Mouse (Mus musculus): ENCODE results near the gene Rnf152.

Rnf152 gene

DNA sequence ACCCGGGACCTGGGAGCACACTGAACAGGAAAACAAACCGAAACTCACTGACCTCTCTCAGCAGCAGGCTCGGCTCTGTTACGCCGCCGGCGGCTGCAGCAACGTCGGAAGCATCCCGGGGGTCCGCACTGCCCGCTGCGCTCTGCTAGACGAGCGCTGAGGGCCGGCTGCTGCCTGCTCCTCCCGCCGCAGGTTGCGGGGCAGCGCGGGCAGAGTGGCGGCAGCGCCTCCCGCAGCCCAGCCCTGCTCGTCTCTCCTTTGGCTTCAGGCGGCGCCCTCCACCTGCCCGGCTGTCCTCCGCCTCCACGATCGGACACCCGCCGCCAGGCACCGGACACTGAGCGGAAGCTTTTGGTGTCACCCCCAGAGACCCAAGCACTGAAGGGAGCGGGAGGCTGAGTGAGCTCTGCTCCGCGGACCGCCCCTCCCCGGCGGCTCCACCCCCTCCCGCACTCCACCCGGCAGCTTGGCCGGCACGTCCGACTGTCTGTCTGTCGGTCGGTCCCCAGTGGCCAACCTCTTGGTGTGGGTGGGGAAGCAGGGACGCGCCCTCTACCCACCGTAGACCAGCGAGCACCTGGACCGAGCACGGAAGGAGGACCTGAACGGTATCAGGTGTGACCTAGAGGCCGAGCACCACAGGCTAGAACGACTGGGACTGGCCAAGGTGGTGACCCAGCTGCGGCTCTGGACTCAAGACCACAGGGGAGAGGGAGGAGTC lies at the start of gene Rnf152:
Rnf152 (minus strand) TSS at position 420 of the 721 bp plus-strand sequence.
- DNase-seq (ENCODE audit: low spot score) = peak; percentile 11

DNA sequence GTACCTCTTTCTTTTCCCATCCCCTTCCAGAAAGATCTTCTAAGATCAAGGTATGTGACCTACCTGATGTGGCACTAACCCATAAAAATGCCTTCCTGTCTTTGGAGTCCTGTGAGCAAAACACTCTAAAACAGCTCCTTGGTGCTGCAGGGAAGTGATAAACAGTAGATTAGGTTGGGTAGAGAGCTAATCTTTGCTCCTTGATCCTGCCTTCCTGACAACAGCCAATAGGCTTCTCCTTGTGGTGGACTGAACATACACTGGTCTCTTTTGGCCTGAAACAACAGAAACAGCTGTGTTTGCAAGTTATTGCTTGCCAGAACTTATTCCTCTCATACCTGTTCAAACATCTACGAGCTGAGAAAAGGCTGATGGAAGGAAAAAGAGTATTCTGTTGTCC lies 46.3 kb upstream of the Rnf152 start:
- DNase-seq (ENCODE audit: low spot score) = no peak

DNA sequence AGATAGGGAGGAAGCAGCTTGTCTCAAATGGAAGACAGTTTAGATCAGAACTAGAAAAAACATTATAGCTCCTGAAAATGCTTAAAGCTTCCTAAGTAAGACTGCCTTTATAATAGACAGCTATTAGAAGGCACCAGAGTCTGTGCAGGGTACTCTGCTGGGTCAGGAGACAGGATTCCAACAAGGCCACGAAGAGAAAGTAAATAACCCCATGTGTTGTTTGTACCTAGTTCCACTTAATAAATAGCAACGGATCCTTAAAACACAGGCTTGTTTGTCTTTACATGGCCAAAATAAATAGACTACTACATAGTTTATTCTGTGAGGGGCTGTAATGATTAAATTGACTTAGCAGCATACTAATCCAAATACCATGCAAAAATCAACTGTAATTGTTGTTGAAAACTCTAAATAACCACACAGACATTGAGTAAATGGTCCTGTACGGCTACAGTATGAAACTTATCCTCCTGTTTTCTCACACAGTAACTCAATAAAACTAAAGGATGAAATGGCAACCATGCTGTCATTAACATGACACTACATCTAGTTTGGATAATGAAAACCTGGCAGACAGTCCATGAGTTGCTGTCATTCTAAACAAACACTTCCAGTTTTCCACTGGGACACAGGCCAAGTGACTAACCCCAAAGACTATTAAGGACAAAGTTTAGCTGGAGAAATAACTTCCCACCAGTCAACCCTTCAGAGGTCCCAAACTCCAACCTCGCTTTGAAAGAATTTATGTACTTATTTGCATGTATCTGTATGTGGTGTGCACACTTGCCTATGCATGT lies 27.8 kb upstream of the Rnf152 start:
- no peak for DNase-seq (ENCODE audit: low spot score)

DNA sequence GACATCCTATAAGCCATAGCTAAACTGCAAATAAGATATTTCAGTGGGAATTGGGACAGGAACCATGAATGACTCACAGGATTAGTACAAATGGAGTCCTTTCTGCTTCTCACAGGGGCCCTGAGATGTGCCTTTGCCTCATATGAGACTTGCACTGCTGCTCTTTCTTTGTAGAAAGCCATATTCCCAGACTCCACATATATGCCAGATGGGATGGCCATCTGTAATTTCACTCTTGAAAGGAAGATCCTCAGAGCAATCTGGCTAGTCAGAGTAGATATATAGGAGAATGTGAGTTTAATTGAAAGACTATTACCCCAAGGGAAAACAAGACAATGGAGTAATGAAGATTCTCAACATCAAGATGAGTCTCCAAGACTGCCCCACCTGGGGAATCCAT lies 21.0 kb upstream of the Rnf152 start:
- DNase-seq (ENCODE audit: low spot score) = peak; percentile 23

- no peak for DNase-seq (ENCODE audit: low spot score)
Observed at GRCm38 (mm10) chr1:105374618-105375017, 18.1 kb upstream of the Rnf152 start.

DNA sequence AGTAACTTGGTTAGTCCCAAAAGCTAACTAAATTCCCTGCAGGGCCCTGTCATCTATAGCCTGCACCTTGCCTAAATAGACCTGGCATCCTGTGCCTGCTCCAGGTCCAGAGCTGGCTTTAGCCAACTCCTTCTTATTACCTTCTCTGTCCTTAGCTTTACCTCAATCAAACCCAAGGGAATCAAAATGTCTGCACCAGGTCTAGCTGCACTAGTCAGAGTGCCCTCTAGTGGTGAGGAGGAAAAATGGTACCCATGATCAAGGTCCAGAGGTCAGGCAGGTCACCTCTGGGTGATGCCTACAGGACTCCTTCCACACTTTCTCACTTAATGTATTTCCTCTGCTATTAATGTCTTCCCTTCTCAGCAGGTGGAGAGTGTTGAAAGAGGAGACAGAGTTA lies 6.2 kb upstream of the Rnf152 start:
- DNase-seq (ENCODE audit: low spot score) = no peak

- no peak for DNase-seq (ENCODE audit: low spot score)
Observed at GRCm38 (mm10) chr1:105358896-105359295, 2.4 kb upstream of the Rnf152 start.

- no peak for DNase-seq (ENCODE audit: low spot score)
Observed at GRCm38 (mm10) chr1:105355910-105356290, 610 bp downstream of the Rnf152 start.

GRCm38 (mm10) chr1:105354901-105355891 lies 1.3 kb downstream of the Rnf152 start:
- DNase-seq (ENCODE audit: low spot score) = peak; percentile 12

GRCm38 (mm10) chr1:105351806-105352205 lies 4.7 kb downstream of the Rnf152 start:
- DNase-seq (ENCODE audit: low spot score) = no peak

- no peak for DNase-seq (ENCODE audit: low spot score)
Observed at GRCm38 (mm10) chr1:105342305-105342704, 14.2 kb downstream of the Rnf152 start.

GRCm38 (mm10) chr1:105340943-105341342 lies 15.6 kb downstream of the Rnf152 start:
- no peak for DNase-seq (ENCODE audit: low spot score)

DNA sequence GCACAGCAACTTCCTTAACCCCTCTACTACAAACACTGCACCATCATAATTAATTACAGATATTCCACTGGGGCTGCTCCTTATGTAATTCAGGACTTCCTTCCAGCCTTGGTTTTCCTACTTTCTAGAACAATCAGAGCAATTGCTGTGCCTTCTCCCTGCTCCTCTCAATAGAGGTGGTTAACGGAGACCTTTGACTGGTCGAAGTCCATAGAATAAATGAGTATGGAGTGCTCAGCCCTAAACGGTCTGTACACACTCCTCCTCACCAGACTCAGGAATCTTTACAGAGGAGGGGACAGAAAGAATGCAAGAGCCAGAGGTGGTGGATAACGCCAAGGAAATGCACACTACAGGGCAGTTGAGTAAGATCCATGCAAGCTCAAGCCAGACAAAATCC lies 19.1 kb downstream of the Rnf152 start:
- DNase-seq (ENCODE audit: low spot score) = no peak

DNA sequence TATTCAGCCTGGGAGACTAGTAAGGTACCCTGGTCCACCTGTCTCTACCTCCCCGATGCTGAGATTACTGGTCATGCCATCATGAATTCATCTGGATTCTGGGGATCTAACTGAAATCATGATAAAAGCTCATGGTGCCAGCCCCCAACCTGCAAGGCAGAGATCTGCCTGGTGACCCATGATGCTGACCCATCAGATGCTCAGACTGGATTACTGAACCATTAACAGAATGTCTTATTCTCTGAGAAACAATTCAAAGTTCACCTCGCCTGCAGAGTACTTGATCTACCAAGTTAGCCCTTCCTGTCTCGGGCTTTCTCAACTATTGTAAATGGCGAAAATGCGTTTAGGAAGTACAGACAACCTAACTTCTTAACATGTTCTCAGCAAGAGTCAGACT lies 20.4 kb downstream of the Rnf152 start:
- no peak for DNase-seq (ENCODE audit: low spot score)

DNA sequence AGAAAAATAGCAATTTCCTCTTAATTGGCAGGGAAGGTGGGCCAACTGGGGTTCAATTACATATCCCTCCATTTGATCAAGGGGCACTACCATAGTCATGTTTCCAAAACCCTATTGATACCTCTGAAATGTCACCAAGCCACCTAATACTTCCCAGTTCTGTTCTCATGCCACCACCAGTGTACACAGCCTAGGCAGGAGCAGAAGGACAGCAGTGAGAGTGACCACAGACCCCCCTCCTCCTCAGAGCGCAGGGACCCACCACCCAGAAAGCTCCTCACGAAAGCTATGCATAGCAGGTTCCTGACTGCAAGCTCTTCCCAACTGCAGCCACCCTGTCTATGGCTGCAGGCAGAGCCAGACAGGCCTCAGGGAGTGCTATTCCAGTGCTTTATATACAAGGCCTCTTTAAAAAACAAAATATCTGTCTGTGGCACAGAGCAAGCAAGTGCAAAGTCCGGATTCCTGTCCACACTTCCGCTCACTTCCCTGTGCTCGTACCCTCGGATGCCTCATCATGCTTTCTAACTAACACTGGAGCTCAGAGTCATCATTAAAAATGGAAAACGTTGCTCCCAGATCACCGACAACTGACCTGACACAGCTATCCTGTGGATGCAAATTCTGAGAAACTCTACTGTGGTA lies 24.3 kb downstream of the Rnf152 start:
- DNase-seq (ENCODE audit: low spot score) = no peak

DNA sequence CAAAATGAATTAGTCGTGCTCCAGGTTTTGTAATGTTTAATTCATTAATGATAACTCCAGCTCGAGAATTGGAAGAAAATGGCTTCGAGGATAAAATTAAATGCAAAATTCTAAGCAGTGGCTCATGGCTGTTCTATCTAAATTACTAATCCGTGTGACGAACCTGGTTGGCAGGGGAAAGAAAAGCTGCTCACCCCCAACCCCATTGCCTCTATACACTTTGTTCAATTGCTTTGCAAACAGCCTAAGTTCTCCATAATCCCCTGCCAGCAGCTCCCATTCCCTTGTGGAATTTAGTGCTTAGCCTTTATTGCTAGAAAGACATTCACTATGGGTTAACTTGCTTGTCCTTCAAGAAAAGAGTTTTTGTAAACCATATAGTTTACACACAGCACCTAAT lies 24.9 kb downstream of the Rnf152 start:
- DNase-seq (ENCODE audit: low spot score) = no peak

DNA sequence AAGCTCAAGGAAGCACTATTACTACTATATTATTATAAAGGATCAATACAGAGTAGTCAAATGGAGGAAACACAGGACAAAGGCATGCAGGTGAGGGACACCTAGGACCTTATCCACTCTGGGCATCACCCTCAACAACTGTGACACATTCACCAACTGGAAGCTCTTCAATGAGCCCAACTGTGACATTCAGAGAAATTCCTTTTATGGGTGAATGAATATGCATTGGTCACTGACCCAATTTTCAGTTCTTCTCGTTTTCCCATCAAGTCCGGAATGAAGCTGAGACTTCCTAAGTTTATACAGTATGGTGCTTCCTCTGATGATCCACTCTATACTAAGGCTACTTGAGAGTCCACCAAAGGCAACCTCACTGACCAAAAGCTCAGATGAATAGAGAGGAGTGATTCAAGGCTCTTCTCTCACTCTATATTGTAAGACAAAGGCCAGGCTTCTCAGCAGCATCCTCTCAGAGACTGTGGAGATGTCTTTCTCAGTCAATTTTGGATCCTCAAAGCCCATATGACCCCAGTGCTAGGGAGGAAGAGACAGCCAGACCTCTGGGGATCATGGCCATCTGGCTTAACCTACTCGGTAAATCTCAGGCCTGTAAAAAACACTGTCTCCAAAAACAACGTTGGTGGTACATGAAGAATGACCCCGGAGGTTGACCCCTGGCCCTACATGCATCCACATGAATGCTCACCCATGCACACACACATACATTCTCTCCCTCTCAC lies 25.8 kb downstream of the Rnf152 start:
- DNase-seq (ENCODE audit: low spot score) = no peak

DNA sequence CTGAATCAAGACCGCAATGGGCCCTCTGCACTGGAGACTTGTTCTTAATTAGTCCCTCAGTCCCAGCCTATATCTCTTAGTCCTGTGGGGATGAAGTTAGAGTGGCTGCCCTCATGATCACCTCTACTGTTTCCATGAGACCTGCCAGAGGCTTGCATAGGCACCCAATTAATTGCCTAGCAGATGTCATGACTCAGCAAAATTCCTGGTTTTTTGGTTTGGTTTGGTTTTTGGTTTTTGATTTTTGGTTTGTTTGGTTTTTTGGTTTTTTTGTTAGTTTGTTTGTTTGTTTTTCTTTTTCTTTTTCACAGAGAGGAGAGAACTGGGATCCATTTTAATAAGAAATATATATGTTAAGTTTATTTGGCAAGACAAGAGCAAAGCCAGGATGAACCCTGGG lies 28.7 kb downstream of the Rnf152 start:
- DNase-seq (ENCODE audit: low spot score) = no peak

DNA sequence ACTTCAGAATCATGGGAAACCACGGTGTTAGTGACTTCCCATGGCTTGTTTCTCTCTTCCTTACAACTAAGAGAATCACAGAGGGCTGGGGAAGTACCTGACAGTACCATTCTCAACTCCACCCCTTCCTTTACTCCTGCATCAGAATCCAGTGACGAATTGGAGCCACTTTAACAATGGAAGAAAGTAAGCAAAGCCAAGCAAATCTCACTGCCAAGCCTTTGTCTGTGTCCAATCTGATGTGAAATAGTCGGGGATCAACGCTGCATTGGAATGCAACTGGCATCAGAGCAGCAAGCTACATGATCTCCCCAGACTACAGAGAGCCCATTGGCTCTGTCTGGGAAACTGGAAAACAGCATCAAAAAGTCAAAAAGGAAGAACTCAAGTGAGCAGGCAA lies 31.9 kb downstream of the Rnf152 start:
- DNase-seq (ENCODE audit: low spot score) = no peak

DNA sequence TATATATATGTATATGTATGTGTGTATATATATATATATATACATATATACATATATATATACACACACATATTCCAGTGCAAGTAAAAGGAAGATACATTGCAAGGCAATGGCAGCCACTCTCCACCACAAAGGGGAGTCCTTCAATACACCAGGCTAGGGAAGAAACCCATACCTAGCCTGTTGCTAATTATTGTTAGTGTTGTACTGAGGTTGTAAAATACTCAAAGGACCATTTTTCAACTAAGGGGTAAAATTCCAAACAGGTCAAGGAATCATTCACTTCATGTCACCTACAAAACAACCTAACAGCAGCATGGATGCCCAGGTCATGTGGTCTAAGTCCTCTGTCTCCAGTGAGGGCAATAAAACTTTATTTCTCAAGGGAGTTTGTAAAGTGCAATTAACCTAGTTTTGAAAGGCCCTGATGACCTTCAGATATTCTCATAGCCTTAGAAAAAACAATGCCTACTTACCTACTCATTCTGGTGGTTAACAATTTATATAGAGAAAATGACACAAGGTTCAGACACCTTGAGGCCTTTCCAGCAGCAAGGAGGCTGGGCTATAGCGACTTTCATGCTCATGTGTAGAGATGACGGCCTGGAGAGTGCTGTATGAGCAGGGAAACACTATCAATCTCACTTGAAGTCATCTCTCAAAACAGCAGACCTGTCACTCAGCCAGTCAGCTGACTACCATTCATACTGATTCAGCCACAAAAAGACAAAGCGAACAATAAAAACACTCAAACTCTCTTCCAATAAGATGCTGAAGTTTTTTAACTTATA lies 42.3 kb downstream of the Rnf152 start:
- DNase-seq (ENCODE audit: low spot score) = no peak

GRCm38 (mm10) chr1:105312601-105312901 lies 44.0 kb downstream of the Rnf152 start:
- no peak for DNase-seq (ENCODE audit: low spot score)

All from layer of hippocampus, adult 11-12 months (tissue).